Mouse (Mus musculus): ENCODE results near the gene Psmb2.

Psmb2 gene

GRCm38 (mm10) chr4:126677054-126678003, at the start of gene Psmb2:
TSS of gene Psmb2 (plus strand) at chr4:126677630.
- peak; percentile 96 to 97 for DNase-seq (ENCODE audit: low spot score in 2 of 2)

DNA sequence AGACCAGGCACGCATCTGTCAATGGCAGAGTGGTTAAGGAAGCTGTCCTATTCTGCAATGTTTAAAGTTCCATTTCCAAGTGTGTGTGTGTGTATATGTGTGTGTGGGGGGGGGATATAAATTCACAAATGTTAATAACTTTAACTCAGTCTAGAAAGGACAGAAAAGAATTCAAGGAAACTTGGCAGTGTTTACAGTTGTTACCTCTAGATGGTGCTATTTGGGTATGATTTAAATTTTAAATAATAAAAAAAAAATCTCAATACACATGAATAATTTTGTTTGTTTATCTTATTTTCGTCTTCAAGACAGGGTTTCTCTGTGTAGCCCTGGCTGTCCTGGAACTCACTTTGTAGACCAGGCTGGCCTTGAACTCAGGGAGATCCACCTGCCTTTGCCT, 45.5 kb upstream of the Psmb2 start:
- DNase-seq (ENCODE audit: low spot score in 2 of 2), result no peak

GRCm38 (mm10) chr4:126632668-126633067, 44.8 kb upstream of the Psmb2 start:
- DNase-seq (ENCODE audit: low spot score in 2 of 2), result no peak

DNA sequence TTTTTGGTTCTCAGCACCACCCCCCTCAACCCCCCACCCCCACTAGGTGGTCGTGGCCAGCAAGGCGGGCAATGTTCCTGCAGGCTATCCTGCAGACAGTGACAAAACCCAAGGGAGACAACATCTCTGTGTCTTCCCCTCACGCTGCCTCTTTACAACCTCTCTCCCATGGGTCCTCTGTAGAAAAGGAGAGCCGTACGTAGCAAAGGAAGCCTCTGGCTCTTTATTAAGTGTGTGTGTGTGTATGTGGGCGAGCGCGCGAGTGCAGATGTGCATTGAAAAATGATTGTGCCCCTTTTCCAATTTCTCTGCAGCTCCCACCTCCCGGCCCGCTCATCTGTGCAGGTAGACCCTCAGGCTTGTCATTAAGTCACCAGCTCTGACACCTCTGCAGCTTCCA, 41.1 kb upstream of the Psmb2 start:
- no peak for DNase-seq (ENCODE audit: low spot score in 2 of 2)

DNA sequence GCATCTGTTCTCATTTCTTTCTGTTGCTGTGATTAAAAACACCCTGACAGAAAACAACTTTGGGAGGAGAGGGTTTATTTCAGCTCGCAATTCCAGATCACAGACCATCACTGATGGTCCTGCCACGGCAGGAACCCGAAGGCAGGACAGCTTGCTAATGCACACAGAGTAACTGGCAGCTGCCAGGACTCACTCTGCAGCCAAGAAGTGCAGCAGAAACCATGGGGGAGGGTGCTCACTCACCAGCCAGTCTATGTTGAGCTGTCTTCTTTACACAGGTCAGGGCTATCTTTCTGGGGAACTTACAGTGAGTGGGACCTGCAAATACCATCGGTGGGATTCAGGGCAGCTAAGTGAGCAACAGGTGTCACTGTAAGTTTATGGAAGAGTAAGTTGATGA, 40.0 kb upstream of the Psmb2 start:
- DNase-seq (ENCODE audit: low spot score in 2 of 2), result no peak

DNA sequence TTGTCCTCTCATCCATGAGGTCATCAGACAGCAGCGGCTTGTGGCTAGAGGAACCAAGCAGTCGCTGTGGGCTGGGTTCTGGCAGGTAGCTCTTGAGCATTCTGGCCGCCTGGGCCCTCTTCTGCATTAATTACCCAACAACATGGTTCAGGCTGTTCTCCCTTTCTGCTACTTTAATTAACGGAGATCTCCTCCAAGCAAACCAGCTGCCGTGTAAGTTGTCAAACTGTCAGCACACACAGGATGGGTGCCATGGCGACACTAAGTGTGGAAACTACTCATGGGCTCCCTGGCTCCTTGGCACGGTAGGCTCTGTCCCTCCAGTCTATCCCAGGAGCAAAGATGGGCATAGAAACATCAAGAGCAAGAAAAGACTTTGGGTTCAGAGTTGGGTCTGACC, 38.1 kb upstream of the Psmb2 start:
- no peak for DNase-seq (ENCODE audit: low spot score in 2 of 2)

- DNase-seq (ENCODE audit: low spot score in 2 of 2), result no peak
Measured at GRCm38 (mm10) chr4:126641901-126642300, 35.5 kb upstream of the Psmb2 start.

DNA sequence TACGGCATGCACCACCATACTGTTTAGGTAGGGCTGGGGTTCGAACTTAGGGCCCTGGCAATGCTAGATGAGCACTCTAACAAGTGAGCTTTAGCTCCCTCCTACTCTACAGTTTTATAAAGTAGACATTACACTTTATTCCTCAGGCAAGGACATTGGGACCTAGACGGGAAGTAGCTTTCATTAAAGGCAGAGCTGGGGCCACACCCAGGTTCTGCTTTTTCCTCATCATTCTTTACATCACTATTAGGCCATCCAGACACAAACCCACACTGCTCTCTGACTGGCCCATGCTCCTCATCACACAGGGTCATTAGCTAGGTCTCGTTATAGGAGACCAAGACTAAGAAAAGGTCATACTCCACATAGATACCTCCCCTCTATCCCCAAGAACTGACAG, 33.6 kb upstream of the Psmb2 start:
- no peak for DNase-seq (ENCODE audit: low spot score in 2 of 2)

GRCm38 (mm10) chr4:126644333-126644963, 33.0 kb upstream of the Psmb2 start:
- DNase-seq (ENCODE audit: low spot score in 2 of 2), result no peak

GRCm38 (mm10) chr4:126647996-126648910, 29.2 kb upstream of the Psmb2 start:
- no peak for DNase-seq (ENCODE audit: low spot score in 2 of 2)

- no peak for DNase-seq (ENCODE audit: low spot score in 2 of 2)
Measured at GRCm38 (mm10) chr4:126653148-126653547, 24.3 kb upstream of the Psmb2 start.

DNA sequence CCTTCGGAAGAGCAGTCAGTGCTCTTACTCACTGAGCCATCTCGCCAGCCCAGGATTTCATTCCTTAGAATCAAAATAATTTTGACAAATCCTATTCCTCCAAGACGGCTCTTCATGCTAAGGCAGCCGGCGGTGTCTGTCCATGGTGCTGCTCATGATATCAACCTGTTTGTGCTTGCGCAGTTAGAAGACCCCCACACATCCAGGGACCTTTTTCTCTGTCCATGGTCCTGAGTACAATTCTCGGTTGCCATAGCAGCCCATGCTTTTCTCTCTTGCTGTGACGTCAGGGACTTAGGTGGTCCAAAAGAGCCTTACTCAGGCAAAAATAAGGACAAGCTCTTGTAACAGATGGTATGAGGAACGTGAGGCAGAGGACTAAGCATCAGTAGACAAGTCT, 22.1 kb upstream of the Psmb2 start:
- DNase-seq (ENCODE audit: low spot score in 2 of 2), result no peak

DNA sequence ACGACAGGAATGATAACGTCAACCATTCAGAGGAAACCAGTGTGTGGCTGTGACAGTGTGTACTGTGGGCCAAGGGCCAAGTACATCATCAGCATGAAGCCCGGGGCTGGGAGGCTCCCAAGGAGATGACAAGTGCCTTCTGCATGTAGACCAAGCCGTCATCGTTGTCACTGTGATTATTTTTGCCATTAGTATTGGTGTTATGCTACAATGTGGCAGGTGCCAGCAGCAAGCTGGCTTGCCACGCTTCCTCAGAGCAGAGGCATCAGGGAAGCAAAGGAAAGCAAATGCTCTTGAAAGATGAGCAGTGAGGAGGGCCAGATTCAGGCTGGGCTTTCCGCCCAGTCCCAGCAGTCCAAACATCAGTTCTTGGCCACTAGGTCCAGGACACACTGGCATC, 16.2 kb upstream of the Psmb2 start:
- no peak for DNase-seq (ENCODE audit: low spot score in 2 of 2)

DNA sequence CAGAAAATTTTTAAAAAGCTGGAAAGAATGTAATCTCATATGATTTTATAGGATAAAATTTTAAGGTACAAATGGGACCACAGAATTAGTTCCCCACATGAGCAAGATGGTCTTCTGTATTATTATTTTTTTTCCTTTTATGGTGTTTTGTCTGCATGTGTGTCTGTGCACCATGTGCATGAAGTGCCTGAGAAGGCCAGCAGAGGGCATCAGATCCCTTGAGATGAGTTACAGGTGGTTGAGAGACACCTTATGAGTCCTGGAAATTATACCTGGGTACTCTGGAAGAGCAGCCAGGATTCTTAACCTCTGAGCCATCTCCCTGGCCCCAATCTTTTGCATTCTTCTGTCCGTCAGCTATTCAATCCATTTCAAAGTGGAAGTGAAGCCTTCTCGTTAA, 10.4 kb upstream of the Psmb2 start:
- DNase-seq (ENCODE audit: low spot score in 2 of 2), result no peak

GRCm38 (mm10) chr4:126682298-126682697, 4.9 kb downstream of the Psmb2 start:
- DNase-seq (ENCODE audit: low spot score in 2 of 2), result no peak

DNA sequence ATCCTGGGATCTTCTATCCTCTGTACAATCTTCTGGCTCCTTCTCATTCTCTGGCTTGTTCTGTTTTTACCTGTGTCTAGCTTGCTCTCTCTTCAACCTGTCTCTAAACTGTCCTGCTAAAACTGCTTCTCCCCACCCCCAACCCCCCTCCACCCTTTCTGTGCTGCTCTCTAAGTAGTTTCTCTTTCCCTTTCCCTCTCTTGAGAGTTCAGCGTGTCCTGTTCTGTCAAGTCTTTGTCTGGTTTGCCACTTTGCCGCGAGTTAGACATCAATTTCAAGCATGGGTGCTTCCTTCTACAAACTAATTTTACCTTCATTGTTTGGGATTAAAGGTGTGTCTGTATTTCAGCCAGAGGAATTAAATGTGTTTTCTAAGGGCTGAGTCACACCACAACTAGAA, 5.7 kb downstream of the Psmb2 start:
- DNase-seq (ENCODE audit: low spot score in 2 of 2), result no peak

DNA sequence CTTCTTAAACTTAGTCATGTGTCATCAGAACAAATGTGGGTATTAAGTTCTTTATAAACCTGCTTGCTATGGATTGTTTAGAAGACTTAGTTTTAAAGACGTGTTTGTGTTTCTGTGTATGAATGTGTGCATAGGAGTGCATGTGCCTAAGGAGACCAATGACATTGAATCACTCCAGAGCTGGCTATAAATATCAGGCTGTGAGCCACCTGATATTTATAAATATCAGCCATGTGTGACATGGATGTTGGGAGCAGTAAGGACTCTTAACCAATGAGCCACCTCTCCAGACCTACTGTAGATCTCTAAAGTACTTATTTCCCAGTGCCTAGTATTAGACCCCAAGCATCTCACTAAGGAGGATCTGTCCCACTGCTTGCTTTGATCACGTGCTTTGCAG, 12.0 kb downstream of the Psmb2 start:
- no peak for DNase-seq (ENCODE audit: low spot score in 2 of 2)

- no peak for DNase-seq (ENCODE audit: low spot score in 2 of 2)
Measured at GRCm38 (mm10) chr4:126693021-126693420, 15.6 kb downstream of the Psmb2 start.

GRCm38 (mm10) chr4:126696908-126697307, 19.5 kb downstream of the Psmb2 start:
- no peak for DNase-seq (ENCODE audit: low spot score in 2 of 2)

DNA sequence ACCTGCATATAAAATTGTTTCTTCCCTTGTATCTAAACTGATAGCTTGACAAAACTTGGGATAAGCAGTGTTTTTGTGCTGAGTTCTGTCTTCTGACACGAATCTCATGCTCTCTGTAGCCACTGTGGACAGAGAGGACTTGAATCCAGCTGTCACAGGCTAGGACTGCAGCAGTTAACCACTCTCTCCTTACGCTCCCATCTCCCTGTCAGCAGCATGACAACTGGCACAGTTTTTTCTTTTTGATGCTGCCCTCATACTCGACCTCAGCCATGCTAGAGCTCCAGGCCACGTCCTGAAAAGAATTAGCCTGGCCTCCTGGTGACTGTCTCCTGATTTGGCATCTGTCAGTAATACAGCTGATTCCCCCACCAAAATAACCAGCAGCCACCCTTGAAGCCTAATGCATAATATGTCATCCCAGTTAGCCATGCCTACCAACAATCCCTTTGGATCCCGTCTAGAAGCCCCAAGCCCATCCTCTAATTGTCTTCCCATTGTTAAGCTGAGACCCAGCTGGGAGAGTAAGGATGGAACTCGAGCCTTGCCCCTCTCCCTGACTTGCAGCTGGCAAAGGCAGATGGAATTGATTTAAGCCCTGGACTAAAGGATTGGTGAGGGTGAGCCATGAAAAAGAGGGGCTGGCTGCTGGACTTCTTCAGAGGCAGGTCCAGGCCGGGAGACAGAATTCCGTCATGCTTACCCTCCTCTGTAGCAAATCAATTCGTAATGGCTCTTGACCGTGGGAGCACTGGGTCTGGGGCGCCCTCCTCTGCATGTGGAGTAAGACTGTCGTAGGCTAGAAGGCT, 29.4 kb downstream of the Psmb2 start:
- DNase-seq (ENCODE audit: low spot score in 2 of 2), result no peak

DNA sequence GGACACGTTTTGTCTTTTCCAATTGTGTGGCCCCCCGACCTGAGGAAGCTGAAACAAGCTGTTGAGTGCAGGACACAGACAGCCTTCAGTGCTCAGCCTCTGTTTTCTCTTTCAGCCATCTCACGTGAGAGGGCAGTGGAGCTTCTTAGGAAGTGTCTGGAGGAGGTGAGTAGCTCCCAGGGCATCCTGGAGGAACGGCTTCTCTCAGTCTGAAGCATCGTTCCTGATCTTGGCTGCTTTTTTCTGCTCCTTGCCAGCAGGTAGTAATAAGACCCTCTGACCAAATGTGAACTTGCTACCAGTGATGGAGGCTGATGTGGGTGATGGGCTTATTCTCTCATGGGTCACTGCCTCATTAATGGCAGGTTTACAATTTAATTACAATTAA, 30.0 kb downstream of the Psmb2 start:
- DNase-seq (ENCODE audit: low spot score in 2 of 2), result no peak
